Mouse (Mus musculus): ENCODE results near the gene Ankrd13b.

Ankrd13b gene

GRCm38 (mm10) chr11:77461856-77462255 lies 27.6 kb downstream of the Ankrd13b start:
- no peak for DNase-seq

DNA sequence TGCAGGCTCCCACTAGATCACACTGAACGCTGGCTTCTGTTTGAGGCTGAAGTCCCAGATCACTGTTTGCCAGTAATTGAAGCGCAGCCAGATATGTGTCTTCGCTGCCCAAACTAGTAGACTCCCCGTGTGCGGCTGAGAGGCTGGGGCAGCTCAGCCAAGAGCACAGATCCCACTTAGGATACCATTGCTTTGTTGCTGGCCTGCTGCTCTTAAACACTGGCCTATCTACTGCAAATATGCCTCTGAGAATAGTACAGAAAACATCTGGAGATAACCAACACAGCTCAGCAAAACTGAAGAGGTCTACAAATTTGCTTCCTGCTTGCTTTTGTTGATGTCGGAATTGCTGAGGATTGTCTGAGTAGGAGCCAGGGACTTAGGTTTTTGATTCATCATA lies 32.6 kb downstream of the Ankrd13b start:
- no peak for DNase-seq

GRCm38 (mm10) chr11:77455770-77456510 lies 33.5 kb downstream of the Ankrd13b start:
- DNase-seq: no peak

GRCm38 (mm10) chr11:77453388-77453787 lies 36.1 kb downstream of the Ankrd13b start:
- DNase-seq: no peak

GRCm38 (mm10) chr11:77451670-77452069 lies 37.8 kb downstream of the Ankrd13b start:
- no peak for DNase-seq

- DNase-seq: no peak
Measured at GRCm38 (mm10) chr11:77449224-77449623, 40.3 kb downstream of the Ankrd13b start.

GRCm38 (mm10) chr11:77446628-77447041 lies 42.8 kb downstream of the Ankrd13b start:
- DNase-seq: no peak

- no peak for DNase-seq
Measured at GRCm38 (mm10) chr11:77444939-77445338, 44.5 kb downstream of the Ankrd13b start.

DNA sequence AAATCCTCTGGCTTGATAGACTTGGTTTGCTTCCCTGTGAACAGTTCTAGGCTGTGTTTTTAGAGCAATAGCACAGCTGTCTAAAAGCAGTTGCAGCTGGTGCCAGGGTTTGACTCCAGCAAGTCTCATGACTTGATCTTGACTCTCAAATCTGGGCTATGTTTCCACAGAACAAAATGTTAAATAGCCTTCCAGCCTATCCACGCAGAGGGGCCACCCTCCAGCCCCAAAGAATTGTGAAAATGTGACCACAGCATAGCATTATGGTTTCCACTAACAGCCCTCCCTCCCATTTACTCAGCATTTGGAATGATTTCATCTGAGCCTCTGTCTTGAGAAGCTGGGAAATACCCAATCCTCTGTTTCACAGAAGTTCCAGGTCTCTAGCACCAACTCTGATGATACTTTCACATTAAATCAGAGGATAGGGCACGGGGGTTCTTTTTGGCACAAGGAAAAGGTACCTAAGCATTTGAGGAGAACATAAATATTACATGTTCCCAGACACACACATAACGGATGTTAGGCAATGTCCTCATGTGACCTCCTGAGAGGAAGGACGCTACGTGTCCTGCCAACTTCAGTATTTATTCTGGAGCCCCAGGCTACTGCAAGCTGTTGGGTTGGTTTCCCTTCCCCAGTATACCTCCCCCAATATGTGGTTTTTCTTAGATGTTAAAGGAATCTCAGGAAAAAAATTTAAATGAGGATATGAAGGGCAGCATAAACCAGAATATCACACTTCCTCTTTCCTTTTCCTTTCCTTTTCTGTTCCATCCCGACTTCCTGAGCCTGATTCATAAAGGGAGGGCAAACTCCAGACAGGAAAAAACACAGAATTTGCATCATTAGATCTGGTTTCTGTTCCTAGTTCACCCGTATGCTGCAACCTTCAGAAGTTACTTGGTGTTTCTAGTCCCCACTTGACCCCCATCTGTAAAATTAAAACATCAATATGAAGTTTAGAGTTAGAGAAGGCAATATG lies 47.0 kb downstream of the Ankrd13b start:
- no peak for DNase-seq

DNA sequence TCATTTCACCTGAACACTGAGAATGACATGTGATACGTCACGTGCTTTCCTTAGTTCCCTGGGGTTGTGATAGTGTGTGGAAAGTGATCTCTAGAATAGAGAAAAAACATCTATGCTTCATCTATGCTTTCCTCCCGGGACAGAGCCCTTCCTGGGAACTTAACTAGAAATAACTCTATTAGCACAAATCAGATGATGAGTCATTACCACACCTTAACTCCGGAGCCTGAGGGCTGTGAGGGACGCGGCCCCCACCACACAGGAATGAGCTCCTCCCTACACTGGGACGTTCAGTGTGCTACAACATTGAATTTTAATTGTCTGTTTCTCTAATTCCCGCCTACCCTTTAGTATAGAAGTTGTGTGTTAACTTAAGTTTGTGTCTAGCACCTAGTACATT lies 48.5 kb downstream of the Ankrd13b start:
- no peak for DNase-seq

- no peak for DNase-seq
Measured at GRCm38 (mm10) chr11:77440081-77440480, 49.4 kb downstream of the Ankrd13b start.

- no peak for DNase-seq
Measured at GRCm38 (mm10) chr11:77437026-77437425, 52.5 kb downstream of the Ankrd13b start.

DNA sequence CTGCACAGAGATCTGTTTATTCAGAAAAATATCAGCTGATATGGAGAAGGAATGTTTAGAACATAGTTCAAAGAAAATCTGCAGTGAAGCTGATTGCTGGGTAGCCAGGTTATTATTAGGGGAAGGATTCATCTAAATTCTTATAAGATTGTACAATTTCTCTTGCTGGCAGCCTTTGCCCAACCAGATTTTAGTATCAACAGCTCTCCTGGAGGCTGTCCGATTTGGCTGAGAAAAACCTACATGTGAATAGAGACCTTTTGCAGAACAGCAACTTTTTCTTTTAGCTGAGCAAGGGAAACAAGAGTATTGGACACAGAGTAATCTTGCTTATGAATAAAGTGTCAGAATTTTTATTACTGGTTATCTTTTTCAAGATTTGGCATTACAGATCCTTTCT lies 61.0 kb downstream of the Ankrd13b start:
- DNase-seq: no peak

- no peak for DNase-seq
Measured at GRCm38 (mm10) chr11:77423175-77423859, 66.2 kb downstream of the Ankrd13b start.

Data from cerebellum, adult 11 months (tissue).